Mouse (Mus musculus) hindbrain, embryonic 11.5 days (tissue): Measurements from ENCODE around the gene Fam189a1. TPM values are rescaled to one million over a fixed set of nuclear protein-coding genes. Genes with fewer than 3 reads are reported as not detected.

Experiments used
- ATAC-seq: fragments of 200-750 bp; cut with Nextera tagmentation; 2 replicates; pipeline ENCODE4 v1.8.0; 2017; ENCODE audit warnings: mild to moderate bottlenecking, moderate TSS enrichment, moderate library complexity; ENCODE audit not compliant: low FRiP score
- DNase-seq: peaks from one replicate; pipeline ENCODE4 v3.0.0-alpha.2; 2015; ENCODE audit warnings: low spot score
- H3K27ac ChIP-seq: fragments of 300-500 bp; sonication (generic); 2 replicates; pipeline ENCODE4 v1.5.1; 2014; ENCODE audit warnings: mild to moderate bottlenecking, low read depth, low read length
- H3K27me3 ChIP-seq: fragments of 300-500 bp; sonication (generic); 2 replicates; pipeline ENCODE4 v1.6.1; 2014; ENCODE audit warnings: mild to moderate bottlenecking, low read length, moderate library complexity, mixed read lengths; ENCODE audit not compliant: control insufficient read depth, insufficient read depth
- H3K36me3 ChIP-seq: fragments of 300-500 bp; sonication (generic); 2 replicates; pipeline ENCODE4 v1.6.1; 2014; ENCODE audit warnings: mild to moderate bottlenecking, low read length, moderate library complexity, mixed read lengths; ENCODE audit not compliant: control insufficient read depth, insufficient read depth
- H3K4me1 ChIP-seq: fragments of 300-500 bp; sonication (generic); replicated peaks from 2 replicates; pipeline ENCODE4 v1.6.1; 2014; ENCODE audit warnings: low read length, mixed read lengths; ENCODE audit not compliant: control insufficient read depth, insufficient read depth
- H3K4me2 ChIP-seq: fragments of 300-500 bp; sonication (generic); replicated peaks from 2 replicates; pipeline ENCODE4 v1.6.1; 2014; ENCODE audit warnings: mild to moderate bottlenecking, low read depth, low read length
- H3K4me3 ChIP-seq: fragments of 300-500 bp; sonication (generic); 2 replicates; pipeline ENCODE4 v1.5.1; 2014; ENCODE audit warnings: low read depth, low read length
- H3K9ac ChIP-seq: fragments of 300-500 bp; sonication (generic); 2 replicates; pipeline ENCODE4 v1.6.1; 2014; ENCODE audit warnings: low read depth, low read length
- H3K9me3 ChIP-seq: fragments of 300-500 bp; sonication (generic); 2 replicates; pipeline ENCODE4 v1.6.1; 2016; ENCODE audit warnings: low read length; ENCODE audit not compliant: control insufficient read depth
- WGBS: fragments of 180-500 bp; shearing (Covaris S2); extraction: QIAGEN DNeasy Blood & Tissue Kit; methylation state at CpG from one replicate; pipeline ENCODE4 v1.1.7; 2014; 5-methylcytosine and 5-hydroxymethylcytosine counted together
- polyA plus RNA-seq: library from polyadenylated mRNA; unstranded; fragments of >200 nt; fragmentation: Nextera tagmentation; extraction: Ambion mirVana; gene quantifications from 2 replicates; pipeline ENCODE4 v1.2.1, GENCODE M21; 2014

Gene Fam189a1
- polyA plus RNA-seq, 1 experiment from 2014 or later, result 1.6 TPM

DNA sequence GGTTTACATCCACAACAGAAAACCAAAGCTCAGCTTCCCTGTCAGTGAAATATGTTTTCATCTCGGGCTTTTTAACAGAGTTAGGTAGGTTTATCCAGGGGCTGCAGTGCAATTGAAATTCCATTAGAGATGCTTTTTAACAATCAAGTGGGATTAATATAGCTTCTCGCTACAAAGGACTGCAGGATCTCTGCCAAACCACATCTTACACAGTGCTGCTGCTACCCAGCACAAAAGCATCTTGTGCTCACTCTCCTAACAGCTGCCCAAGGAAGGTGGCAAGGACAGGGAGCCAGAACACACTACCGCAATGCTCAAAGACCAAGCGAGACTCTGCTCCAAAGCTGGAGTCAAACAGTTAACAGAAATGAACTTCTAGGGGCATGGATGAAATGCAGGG is 219.4 kb downstream of the Fam189a1 start:
- 83% methylated on average over 4 of the region's 4 CpGs for WGBS
- ATAC-seq, result no peak

DNA sequence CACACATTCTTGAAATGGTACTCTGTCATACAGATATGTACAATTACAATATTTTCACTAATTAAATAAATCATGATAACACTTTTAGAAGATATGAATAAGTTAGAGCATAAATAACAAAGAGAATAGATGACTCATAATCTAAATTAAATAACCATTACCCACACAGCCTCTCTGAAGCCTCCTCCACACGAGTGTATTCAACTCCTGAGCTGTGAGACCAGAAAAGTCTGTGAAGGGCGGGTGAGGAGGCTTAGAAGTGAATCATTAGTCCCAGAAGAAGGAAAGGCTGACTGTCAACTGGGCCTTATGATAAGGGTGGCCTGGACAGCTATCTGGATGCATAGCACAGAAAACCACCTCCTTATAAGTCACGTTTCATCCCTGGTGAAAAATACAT is 222.3 kb downstream of the Fam189a1 start:
- Histone ChIP-seq H3K4me3 (no peak overlapping the region), H3K36me3 (no peaks in the 10 kb centered on the region), H3K27ac (no peak overlapping the region), H3K27me3 (no peaks in the 10 kb centered on the region), H3K4me1 (no peaks in the 10 kb centered on the region), H3K4me2 (no peak overlapping the region), H3K9me3 (no peaks in the 10 kb centered on the region), H3K9ac (no peak overlapping the region)
- 68% methylated on average over 3 of the region's 3 CpGs for WGBS
- DNase-seq (no peak), ATAC-seq (no peak)

More for the DNA sequence above, 219.4 kb downstream of the Fam189a1 start:
- Histone ChIP-seq H3K27me3 (no peaks in the 10 kb centered on the region), H3K4me2 (no peak overlapping the region), H3K9ac (no peak overlapping the region), H3K4me3 (no peak overlapping the region), H3K4me1 (no peaks in the 10 kb centered on the region), H3K36me3 (no peaks in the 10 kb centered on the region), H3K9me3 (no peaks in the 10 kb centered on the region), H3K27ac (no peak overlapping the region)
- no peak for DNase-seq

DNA sequence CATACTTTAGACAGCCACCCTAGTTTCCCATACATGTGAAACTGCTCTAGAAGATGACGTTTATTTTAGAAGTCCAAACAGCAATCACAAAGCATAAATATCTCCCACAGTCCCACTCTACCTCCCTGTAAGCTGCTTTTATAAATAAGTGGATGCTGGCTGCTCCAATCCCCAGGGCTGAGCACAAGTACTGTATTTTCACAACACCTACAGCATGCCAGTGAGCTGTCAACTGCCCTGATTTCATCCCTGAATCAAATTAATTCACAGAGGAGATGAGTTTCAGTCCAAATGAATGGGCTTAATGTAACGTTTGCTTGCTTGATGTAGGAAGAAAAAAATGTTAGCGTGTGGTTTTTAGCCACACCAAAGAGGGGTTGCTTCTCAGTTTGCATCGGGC is 225.4 kb downstream of the Fam189a1 start:
- H3K27me3 ChIP-seq, result no peaks in the 10 kb centered on the region
- H3K4me1 ChIP-seq, result no peaks in the 10 kb centered on the region
- H3K9ac ChIP-seq, result no peak overlapping the region
- no peaks in the 10 kb centered on the region for H3K36me3 ChIP-seq
- DNase-seq (no peak), ATAC-seq (no peak)
- WGBS, result 87% methylated on average over 4 of the region's 4 CpGs
- no peak overlapping the region for H3K27ac ChIP-seq
- H3K4me2 ChIP-seq, result no peak overlapping the region
- no peaks in the 10 kb centered on the region for H3K9me3 ChIP-seq
- no peak overlapping the region for H3K4me3 ChIP-seq

DNA sequence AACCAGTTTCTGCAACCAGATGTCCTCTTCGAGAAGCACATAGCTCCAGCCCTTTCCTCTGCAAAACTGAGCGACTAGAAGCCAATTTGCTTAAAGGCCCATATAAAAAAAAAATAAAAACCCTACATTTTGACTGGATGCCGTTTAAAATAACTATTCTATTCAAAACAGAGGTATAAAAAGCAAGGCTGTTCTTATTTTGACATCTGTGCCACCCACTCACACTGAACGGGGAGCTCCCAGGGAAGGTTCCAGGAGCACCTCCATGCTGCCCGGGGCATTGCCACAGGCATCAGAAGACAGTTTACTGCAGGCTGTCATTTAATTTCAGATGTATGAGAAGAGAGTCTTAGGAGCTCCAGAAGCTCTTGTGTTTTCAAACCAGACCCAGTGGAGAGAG is 232.5 kb downstream of the Fam189a1 start:
- H3K27ac ChIP-seq, result no peak overlapping the region
- WGBS, result 84% methylated on average over 5 of the region's 5 CpGs
- H3K4me3 ChIP-seq, result no peak overlapping the region
- no peak overlapping the region for H3K9ac ChIP-seq
- no peak overlapping the region for H3K4me2 ChIP-seq
- ATAC-seq (no peak), DNase-seq (no peak)
- no peaks in the 10 kb centered on the region for H3K36me3 ChIP-seq
- no peaks in the 10 kb centered on the region for H3K4me1 ChIP-seq
- H3K9me3 ChIP-seq, result no peaks in the 10 kb centered on the region
- H3K27me3 ChIP-seq, result no peaks in the 10 kb centered on the region

DNA sequence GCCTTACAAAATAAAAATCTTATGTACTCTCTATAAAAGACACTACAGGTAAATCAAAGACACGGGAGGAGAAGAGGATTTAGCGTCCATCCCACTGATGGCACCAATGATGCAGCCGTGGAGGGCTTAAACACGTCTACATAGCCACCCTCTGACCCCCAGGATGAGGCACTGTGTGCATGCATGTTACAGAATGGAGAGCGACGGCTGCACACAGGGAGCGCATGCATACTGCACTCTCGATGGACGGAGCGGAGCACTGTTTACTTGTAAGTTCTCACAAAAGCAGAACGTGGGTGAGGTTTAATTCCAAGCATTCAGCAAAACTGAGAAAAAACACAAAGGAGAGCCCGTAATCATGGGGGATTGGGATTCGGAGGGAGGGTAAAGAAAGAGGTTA is 235.2 kb downstream of the Fam189a1 start:
- WGBS, result 76% methylated on average over 13 of the region's 13 CpGs
- H3K9ac ChIP-seq, result no peak overlapping the region
- no peak overlapping the region for H3K4me2 ChIP-seq
- H3K36me3 ChIP-seq, result no peaks in the 10 kb centered on the region
- no peak overlapping the region for H3K4me3 ChIP-seq
- no peak overlapping the region for H3K27ac ChIP-seq
- H3K4me1 ChIP-seq, result no peaks in the 10 kb centered on the region
- no peaks in the 10 kb centered on the region for H3K9me3 ChIP-seq
- no peak for ATAC-seq
- H3K27me3 ChIP-seq, result no peaks in the 10 kb centered on the region
- no peak for DNase-seq

DNA sequence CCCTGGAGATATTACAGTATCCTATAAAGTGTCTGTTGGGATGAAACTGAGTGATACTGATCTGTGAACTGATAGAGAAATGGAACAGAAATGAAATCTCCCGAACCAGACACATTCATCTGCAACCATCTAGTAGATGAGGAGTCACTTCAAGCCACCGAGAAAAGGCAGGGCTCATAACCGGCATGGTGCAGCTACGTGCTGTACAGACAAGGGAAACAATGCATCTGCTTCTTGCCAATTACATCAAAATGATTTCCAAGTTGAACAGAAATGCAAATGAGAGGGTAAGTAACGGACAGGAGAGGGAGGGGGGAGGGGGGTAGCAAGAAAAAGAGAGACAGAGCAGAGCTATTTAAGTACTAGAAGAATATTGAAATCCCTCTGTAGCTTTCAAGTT is 235.6 kb downstream of the Fam189a1 start:
- Histone ChIP-seq H3K27me3 (no peaks in the 10 kb centered on the region), H3K4me2 (no peak overlapping the region), H3K4me3 (no peak overlapping the region), H3K4me1 (no peaks in the 10 kb centered on the region), H3K9me3 (no peaks in the 10 kb centered on the region), H3K27ac (no peak overlapping the region), H3K36me3 (no peaks in the 10 kb centered on the region), H3K9ac (no peak overlapping the region)
- no peak for DNase-seq
- 61% methylated on average over 5 of the region's 5 CpGs for WGBS
- ATAC-seq, result no peak

DNA sequence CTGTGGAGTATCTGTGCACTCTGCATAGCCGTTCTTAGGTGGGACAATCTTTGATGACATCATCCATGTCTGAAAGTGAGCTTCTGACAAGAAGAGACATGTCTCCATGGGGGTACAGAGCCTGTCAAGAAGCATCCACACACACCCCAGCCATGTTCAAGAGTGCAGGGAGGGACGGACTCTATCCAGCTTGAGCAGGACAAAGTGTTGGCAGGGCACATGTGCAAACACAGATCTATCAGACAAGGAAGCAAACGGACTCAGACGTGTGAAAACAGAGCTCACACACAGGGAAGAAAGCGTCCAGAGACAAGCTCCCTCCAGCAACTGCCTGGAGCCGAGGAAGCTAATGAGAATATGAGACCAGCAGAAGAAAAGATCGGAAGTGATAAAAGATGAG is 239.7 kb downstream of the Fam189a1 start:
- H3K4me2 ChIP-seq, result no peak overlapping the region
- H3K27me3 ChIP-seq, result no peaks in the 10 kb centered on the region
- 75% methylated on average over 7 of the region's 7 CpGs for WGBS
- no peak overlapping the region for H3K4me3 ChIP-seq
- DNase-seq (no peak), ATAC-seq (no peak)
- H3K9ac ChIP-seq, result no peak overlapping the region
- no peaks in the 10 kb centered on the region for H3K9me3 ChIP-seq
- H3K27ac ChIP-seq, result no peak overlapping the region
- H3K36me3 ChIP-seq, result no peaks in the 10 kb centered on the region
- H3K4me1 ChIP-seq, result no peaks in the 10 kb centered on the region

DNA sequence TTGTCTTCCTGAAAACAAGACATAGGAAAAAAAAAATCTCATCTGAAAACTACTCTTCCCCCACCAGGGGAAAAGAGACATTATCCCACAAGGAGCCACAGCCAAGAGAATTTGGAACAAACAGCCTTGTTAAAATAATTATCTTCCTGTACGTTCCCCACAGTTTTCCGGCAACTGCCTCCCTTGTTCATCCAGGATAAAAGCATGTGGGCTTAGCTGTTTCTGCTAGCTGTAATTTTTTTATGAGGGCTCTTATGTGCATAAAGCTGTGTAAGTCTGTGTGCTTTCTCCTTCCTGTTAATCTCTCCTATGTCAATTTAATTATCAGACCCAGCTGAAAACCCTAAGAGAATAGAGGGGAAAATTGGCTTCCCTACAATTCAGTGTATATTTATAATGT is 241.2 kb downstream of the Fam189a1 start:
- Histone ChIP-seq H3K27me3 (no peaks in the 10 kb centered on the region), H3K4me1 (no peaks in the 10 kb centered on the region), H3K9me3 (no peaks in the 10 kb centered on the region), H3K4me3 (no peak overlapping the region), H3K36me3 (no peaks in the 10 kb centered on the region), H3K9ac (no peak overlapping the region), H3K4me2 (no peak overlapping the region), H3K27ac (no peak overlapping the region)
- DNase-seq, result no peak
- ATAC-seq, result no peak
- WGBS, result 85% methylated on average over 2 of the region's 2 CpGs

DNA sequence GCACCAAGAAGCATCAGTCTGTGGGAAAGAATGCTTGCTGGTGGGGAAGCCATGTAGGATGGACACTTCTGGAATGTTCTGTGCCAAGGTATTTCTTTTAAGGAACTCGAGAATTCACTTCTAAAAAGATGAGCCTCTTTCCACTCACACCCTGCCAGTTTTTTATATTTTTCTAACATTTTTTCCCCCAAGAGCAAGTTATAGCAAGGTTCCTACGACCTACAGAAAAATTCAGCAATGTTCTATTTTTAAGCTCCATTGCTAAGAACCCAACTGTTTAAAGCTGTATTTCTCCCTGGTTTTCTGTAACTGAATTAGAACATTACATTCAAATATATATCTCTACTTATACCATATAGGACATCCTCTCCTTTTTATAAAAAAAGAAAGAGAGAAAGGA is 244.4 kb downstream of the Fam189a1 start:
- Histone ChIP-seq H3K9ac (no peak overlapping the region), H3K27me3 (no peaks in the 10 kb centered on the region), H3K9me3 (no peaks in the 10 kb centered on the region), H3K4me1 (no peaks in the 10 kb centered on the region), H3K4me3 (no peak overlapping the region), H3K36me3 (no peaks in the 10 kb centered on the region), H3K27ac (no peak overlapping the region), H3K4me2 (no peak overlapping the region)
- 76% methylated on average over 2 of the region's 2 CpGs for WGBS
- no peak for DNase-seq
- no peak for ATAC-seq
